8 mouse cellular contexts compared by ENCODE assay signal in the genomic region with DNA sequence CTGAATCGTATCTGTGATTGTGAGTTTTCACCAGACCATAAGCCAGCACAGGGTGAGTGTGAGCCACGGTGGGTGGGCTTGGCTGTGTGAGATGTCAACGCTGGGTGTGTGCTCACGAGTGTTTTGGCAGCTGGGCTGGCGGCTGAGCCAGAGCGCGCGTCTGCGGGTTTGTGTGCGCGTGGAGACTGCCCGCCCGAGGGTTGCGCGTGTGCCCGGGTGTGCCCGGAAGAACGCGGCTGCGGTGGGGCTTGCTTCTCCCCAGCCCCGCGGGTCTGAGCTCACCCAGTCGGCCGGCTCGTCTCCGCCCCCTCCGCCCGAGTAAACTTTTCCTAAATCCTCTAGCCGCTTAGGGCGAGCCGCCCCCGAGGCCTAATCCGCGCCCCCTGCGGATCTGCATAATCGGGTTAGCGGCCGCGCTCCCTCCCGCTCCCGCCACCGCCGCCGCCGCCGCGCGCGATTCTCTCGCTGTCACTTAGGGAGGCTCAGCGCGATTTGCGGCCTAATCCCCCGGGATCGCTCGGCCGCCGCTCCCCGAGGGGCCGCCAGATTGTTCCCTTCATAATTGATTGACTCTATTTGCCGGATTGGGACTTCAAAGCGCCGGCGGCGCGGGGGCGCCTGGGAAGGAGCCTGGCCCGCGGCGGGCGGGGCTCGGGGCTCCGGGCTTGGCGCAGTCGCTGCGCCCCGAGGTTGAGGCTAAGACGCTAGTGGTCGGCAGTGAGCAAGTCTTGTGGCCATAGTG. TPM values are rescaled to one million over a fixed set of nuclear protein-coding genes. Genes with fewer than 3 reads are reported as not detected.
A peak's percentile ranks its signal among the peaks of the same experiment; 100 is the strongest.
DNase-seq lines count a peak whose midpoint lies in the region; ATAC-seq and TF ChIP-seq lines count a peak whose summit lies in the region.

No protein-coding gene starts in this region.

- peaks cover 4% of the 10 kb centered on the region; the same call in 1 of the 2 replicates for H3K27me3 ChIP-seq in testis, adult 2 months (ENCODE audit: control insufficient read depth, insufficient read depth, low read length)
- H3K27me3 ChIP-seq in heart, embryonic 12.5 days (replicated peaks) = peaks cover 95% of the 10 kb centered on the region
- peaks cover 63% of the 10 kb centered on the region for H3K27me3 ChIP-seq in kidney, postnatal 0 days (ENCODE audit: insufficient read depth, low read length)
- peaks cover 97% of the 10 kb centered on the region for H3K27me3 ChIP-seq in neural tube, embryonic 13.5 days

- no peaks in the 10 kb centered on the region for H3K9me3 ChIP-seq in heart, embryonic 12.5 days (replicated peaks)
- H3K9me3 ChIP-seq in kidney, postnatal 0 days (replicated peaks; ENCODE audit: low read length) = no peaks in the 10 kb centered on the region
- H3K9me3 ChIP-seq in neural tube, embryonic 13.5 days = no peaks in the 10 kb centered on the region

- no peak for DNase-seq in testis, postnatal 14 days (ENCODE audit: low spot score)
- peak; percentile 86 for DNase-seq in brain, embryonic 14.5 days (ENCODE audit: low read depth)
- DNase-seq in kidney, postnatal 0 days (ENCODE audit: low spot score) = peak; percentile 62
- peak; percentile 20 to 36 for DNase-seq in lung, adult 18-20 months
- no peak for DNase-seq in c-Kit-positive CD71-positive TER-119-positive erythroid progenitor cells, embryonic 14.5 days (ENCODE audit: low spot score)

- H3K4me2 ChIP-seq in heart, embryonic 12.5 days = peak overlapping the region; percentile 93
- peak overlapping the region; percentile 95 for H3K4me2 ChIP-seq in kidney, postnatal 0 days (ENCODE audit: low read length)
- H3K4me2 ChIP-seq in neural tube, embryonic 13.5 days = peak overlapping the region; percentile 90

- no peak for TF ChIP-seq POLR2A in testis, adult 2 months (IDR thresholded peaks at IDR 0.05; ENCODE audit: control insufficient read depth, low read depth, low read length)
- TF ChIP-seq POLR2A in brain, embryonic 14.5 days (IDR thresholded peaks at IDR 0.05; ENCODE audit: borderline replicate concordance, extremely low read depth, insufficient read depth, insufficient read length, poor library complexity, severe bottlenecking) = no peak

- under 1% methylated on average over 79 of the region's 79 CpGs for WGBS in heart, embryonic 12.5 days
- under 1% methylated on average over 79 of the region's 79 CpGs for WGBS in kidney, postnatal 0 days
- under 1% methylated on average over 71 of the region's 79 CpGs for WGBS in neural tube, embryonic 13.5 days

- ATAC-seq in heart, embryonic 12.5 days (ENCODE audit: insufficient number of reproducible peaks, low FRiP score) = peak; percentile 40
- peak; percentile 53 for ATAC-seq in kidney, postnatal 0 days (replicated peaks; ENCODE audit: low FRiP score, low read depth)
- ATAC-seq in neural tube, embryonic 13.5 days (ENCODE audit: low read depth) = peak; percentile 72

- peaks cover 11% of the 10 kb centered on the region for H3K4me1 ChIP-seq in testis, adult 2 months (ENCODE audit: control insufficient read depth, insufficient read depth, low read length)
- 0 out of 2 replicates have a peak, but pooled peaks cover 16% of the 10 kb centered on the region for H3K4me1 ChIP-seq in heart, embryonic 12.5 days (replicated peaks)
- no peaks in the 10 kb centered on the region for H3K4me1 ChIP-seq in kidney, postnatal 0 days (replicated peaks; ENCODE audit: insufficient read depth, low read length)
- peaks cover 37% of the 10 kb centered on the region for H3K4me1 ChIP-seq in neural tube, embryonic 13.5 days (replicated peaks)

- TF ChIP-seq CTCF in testis, adult 2 months (IDR thresholded peaks at IDR 0.05; ENCODE audit: control insufficient read depth, insufficient read depth, insufficient replicate concordance, low read depth, low read length) = no peak
- no peak for TF ChIP-seq CTCF in brain, embryonic 14.5 days (IDR thresholded peaks at IDR 0.05; ENCODE audit: borderline replicate concordance, extremely low read depth, insufficient read depth, insufficient read length)
- no peak; the same call in 1 of the 2 replicates for TF ChIP-seq CTCF in kidney, postnatal 0 days (IDR thresholded peaks at IDR 0.05; ENCODE audit: low read depth)

- no peak overlapping the region for H3K27ac ChIP-seq in testis, adult 2 months (ENCODE audit: control insufficient read depth, insufficient read depth, low read depth, low read length)
- H3K27ac ChIP-seq in heart, embryonic 12.5 days (ENCODE audit: poor library complexity, severe bottlenecking) = no peak overlapping the region
- H3K27ac ChIP-seq in kidney, postnatal 0 days = no peak overlapping the region
- H3K27ac ChIP-seq in neural tube, embryonic 13.5 days (replicated peaks) = no peak overlapping the region

- H3K9ac ChIP-seq in heart, embryonic 12.5 days = peak overlapping the region; percentile 68
- peak overlapping the region; percentile 46 for H3K9ac ChIP-seq in kidney, postnatal 0 days (ENCODE audit: low read depth, low read length)
- peak overlapping the region; percentile 70 for H3K9ac ChIP-seq in neural tube, embryonic 13.5 days

- peak overlapping the region; percentile 74 for H3K4me3 ChIP-seq in testis, adult 2 months (ENCODE audit: control insufficient read depth, low read depth, low read length)
- peak overlapping the region; percentile 55 for H3K4me3 ChIP-seq in heart, embryonic 12.5 days
- H3K4me3 ChIP-seq in kidney, postnatal 0 days (replicated peaks; ENCODE audit: low read depth, low read length) = peak overlapping the region; percentile 48
- peak overlapping the region; percentile 50 for H3K4me3 ChIP-seq in neural tube, embryonic 13.5 days

- H3K36me3 ChIP-seq in testis, adult 2 months (ENCODE audit: control insufficient read depth, insufficient read depth, low read length) = no peaks in the 10 kb centered on the region
- no peaks in the 10 kb centered on the region for H3K36me3 ChIP-seq in heart, embryonic 12.5 days
- no peaks in the 10 kb centered on the region for H3K36me3 ChIP-seq in kidney, postnatal 0 days (ENCODE audit: insufficient read depth, low read length)
- no peaks in the 10 kb centered on the region for H3K36me3 ChIP-seq in neural tube, embryonic 13.5 days

RNA-seq across cellular contexts. Expression of gene Dmbx1, which starts 23.1 kb away (rescaled TPM):
- polyA plus RNA-seq in testis, adult 2 months (2012; rRNA removed) = 0.08 and 0.25 TPM in 2 replicates
- polyA plus RNA-seq in brain, embryonic 14.5 days (2012; rRNA removed) = 4.8 and 9.5 TPM in 2 replicates
- 0.04 TPM in 1 of 2 replicates, not detected in the other for polyA plus RNA-seq in heart, embryonic 12.5 days (2016; fragmentation: Nextera tagmentation; extraction: Ambion mirVana)
- polyA plus RNA-seq in kidney, postnatal 0 days (2015; fragmentation: Nextera tagmentation; extraction: Ambion mirVana) = not detected in 2 replicates
- polyA plus RNA-seq in neural tube, embryonic 13.5 days (2015; fragmentation: Nextera tagmentation; extraction: Ambion mirVana) = 1.6 and 2.0 TPM in 2 replicates

RNA-seq across cellular contexts. Expression of gene Faah, which starts 54.9 kb away (rescaled TPM):
- 31.6 and 32.2 TPM in 2 replicates for polyA plus RNA-seq in testis, adult 2 months (2012; rRNA removed)
- polyA plus RNA-seq in brain, embryonic 14.5 days (2012; rRNA removed) = 14.5 and 20.1 TPM in 2 replicates
- 1.3 and 1.5 TPM in 2 replicates for polyA plus RNA-seq in heart, embryonic 12.5 days (2016; fragmentation: Nextera tagmentation; extraction: Ambion mirVana)
- 13.8 and 16.9 TPM in 2 replicates for polyA plus RNA-seq in kidney, postnatal 0 days (2015; fragmentation: Nextera tagmentation; extraction: Ambion mirVana)
- polyA plus RNA-seq in neural tube, embryonic 13.5 days (2015; fragmentation: Nextera tagmentation; extraction: Ambion mirVana) = 10.7 and 10.8 TPM in 2 replicates

Comparison
In these comparisons a context has a peak if more than half of its experiments do, and no peak if none do; other contexts are left out.
1. DNase-seq: peak in brain, embryonic 14.5 days (single experiment), kidney, postnatal 0 days (single experiment) and lung, adult 18-20 months (2 of 2); none in testis, postnatal 14 days (single experiment) and c-Kit-positive CD71-positive TER-119-positive erythroid progenitor cells, embryonic 14.5 days (single experiment).
2. Peak in every context shown above with its lines, with median percentiles within 50 percentile points of each other: H3K4me3 ChIP-seq, ATAC-seq, H3K4me2 ChIP-seq and H3K9ac ChIP-seq.